Mouse (Mus musculus) neural tube, embryonic 11.5 days (tissue): ENCODE data around the gene Ttc38. TPM values are rescaled to one million over a fixed set of nuclear protein-coding genes. Genes with fewer than 3 reads are reported as not detected.

ENCODE experiments used
- ATAC-seq: fragments of 200-750 bp; cut with Nextera tagmentation; 2 replicates; pipeline ENCODE4 v1.8.0; 2017; ENCODE audit warnings: moderate number of reproducible peaks, mild to moderate bottlenecking, moderate TSS enrichment, moderate library complexity; ENCODE audit not compliant: insufficient read depth, low FRiP score, low TSS enrichment
- DNase-seq: peaks from one replicate; pipeline ENCODE4 v3.0.0-alpha.2; 2015; ENCODE audit warnings: low spot score
- H3K27ac ChIP-seq: fragments of 300-500 bp; sonication (generic); 2 replicates; pipeline ENCODE4 v1.5.1; 2014; ENCODE audit warnings: low read depth, mild to moderate bottlenecking, low read length
- H3K27me3 ChIP-seq: fragments of 300-500 bp; sonication (generic); 2 replicates; pipeline ENCODE4 v1.6.1; 2014; ENCODE audit warnings: mild to moderate bottlenecking, low read length, mixed read lengths; ENCODE audit not compliant: control insufficient read depth, insufficient read depth
- H3K36me3 ChIP-seq: fragments of 300-500 bp; sonication (generic); 2 replicates; pipeline ENCODE4 v1.6.1; 2014; ENCODE audit warnings: mild to moderate bottlenecking, low read length, moderate library complexity, mixed read lengths; ENCODE audit not compliant: control insufficient read depth, insufficient read depth
- H3K4me1 ChIP-seq: fragments of 300-500 bp; sonication (generic); 2 replicates; pipeline ENCODE4 v1.6.1; 2014; ENCODE audit warnings: low read length, mixed read lengths; ENCODE audit not compliant: control insufficient read depth, insufficient read depth
- H3K4me2 ChIP-seq: fragments of 300-500 bp; sonication (generic); 2 replicates; pipeline ENCODE4 v1.6.1; 2014; ENCODE audit warnings: low read depth, mild to moderate bottlenecking, moderate library complexity
- H3K4me3 ChIP-seq: fragments of 300-500 bp; sonication (generic); 2 replicates; pipeline ENCODE4 v1.5.1; 2014; ENCODE audit warnings: low read depth, low read length
- H3K9ac ChIP-seq: fragments of 300-500 bp; sonication (generic); 2 replicates; pipeline ENCODE4 v1.6.1; 2014; ENCODE audit warnings: mild to moderate bottlenecking, low read length
- H3K9me3 ChIP-seq: fragments of 300-500 bp; sonication (generic); 2 replicates; pipeline ENCODE4 v1.6.1; 2016; ENCODE audit warnings: low read length; ENCODE audit not compliant: control insufficient read depth
- WGBS: fragments of 180-500 bp; shearing (Covaris S2); extraction: QIAGEN DNeasy Blood & Tissue Kit; methylation state at CpG from one replicate; pipeline ENCODE4 v1.1.7; 2014; 5-methylcytosine and 5-hydroxymethylcytosine counted together
- polyA plus RNA-seq: library from polyadenylated mRNA; unstranded; fragments of >200 nt; fragmentation: Nextera tagmentation; extraction: Ambion mirVana; gene quantifications from 2 replicates; pipeline ENCODE4 v1.2.1, GENCODE M21; 2014

Ttc38 gene
- polyA plus RNA-seq, 1 experiment from 2014 or later = 2.9 TPM

DNA sequence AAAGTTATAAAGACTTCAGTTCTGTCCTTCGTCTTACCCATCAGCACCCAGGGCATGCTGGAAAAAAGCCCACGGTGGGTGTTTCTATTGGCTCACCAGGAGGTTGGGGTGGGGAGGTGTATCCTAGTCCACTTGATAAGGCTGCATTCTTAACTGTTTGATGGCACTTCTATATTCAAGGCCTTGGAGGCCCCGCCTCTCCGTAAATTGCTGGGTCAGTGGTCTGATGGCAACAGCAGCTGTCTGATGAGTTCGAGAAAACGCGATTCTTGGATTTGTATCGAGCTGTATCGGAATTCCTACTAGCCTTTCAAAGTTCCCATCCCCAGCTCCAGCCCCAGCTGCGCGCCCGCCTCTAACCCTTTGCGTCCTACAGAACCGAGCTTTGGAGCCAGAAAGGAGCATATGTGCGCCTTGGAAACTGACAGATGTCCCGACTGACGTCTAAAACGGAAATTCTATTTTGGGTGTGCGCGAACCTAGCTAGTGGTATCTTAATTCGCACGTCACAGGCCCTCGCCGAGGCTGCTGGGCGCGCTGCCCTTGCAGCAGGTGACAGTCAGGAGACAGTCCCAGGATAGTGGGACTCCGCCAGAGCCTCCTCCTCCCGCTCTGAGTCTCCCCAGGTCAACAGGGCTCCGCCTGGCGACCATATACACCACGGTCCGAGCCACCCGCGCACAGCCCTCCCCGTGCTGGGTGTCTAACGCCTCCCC, 21.1 kb upstream of the Ttc38 start:
- Histone ChIP-seq H3K4me1 (0 out of 2 replicates have a peak, but pooled peaks cover 4% of the 10 kb centered on the region), H3K9ac (peak overlapping the region; percentile 81), H3K4me3 (peak overlapping the region; percentile 70), H3K4me2 (peak overlapping the region; percentile 91), H3K36me3 (no peaks in the 10 kb centered on the region), H3K9me3 (no peaks in the 10 kb centered on the region), H3K27me3 (no peaks in the 10 kb centered on the region), H3K27ac (peak overlapping the region; percentile 71)
- DNase-seq (no peak), ATAC-seq (peak; percentile 84)
- 4% methylated on average over 36 of the region's 36 CpGs for WGBS

DNA sequence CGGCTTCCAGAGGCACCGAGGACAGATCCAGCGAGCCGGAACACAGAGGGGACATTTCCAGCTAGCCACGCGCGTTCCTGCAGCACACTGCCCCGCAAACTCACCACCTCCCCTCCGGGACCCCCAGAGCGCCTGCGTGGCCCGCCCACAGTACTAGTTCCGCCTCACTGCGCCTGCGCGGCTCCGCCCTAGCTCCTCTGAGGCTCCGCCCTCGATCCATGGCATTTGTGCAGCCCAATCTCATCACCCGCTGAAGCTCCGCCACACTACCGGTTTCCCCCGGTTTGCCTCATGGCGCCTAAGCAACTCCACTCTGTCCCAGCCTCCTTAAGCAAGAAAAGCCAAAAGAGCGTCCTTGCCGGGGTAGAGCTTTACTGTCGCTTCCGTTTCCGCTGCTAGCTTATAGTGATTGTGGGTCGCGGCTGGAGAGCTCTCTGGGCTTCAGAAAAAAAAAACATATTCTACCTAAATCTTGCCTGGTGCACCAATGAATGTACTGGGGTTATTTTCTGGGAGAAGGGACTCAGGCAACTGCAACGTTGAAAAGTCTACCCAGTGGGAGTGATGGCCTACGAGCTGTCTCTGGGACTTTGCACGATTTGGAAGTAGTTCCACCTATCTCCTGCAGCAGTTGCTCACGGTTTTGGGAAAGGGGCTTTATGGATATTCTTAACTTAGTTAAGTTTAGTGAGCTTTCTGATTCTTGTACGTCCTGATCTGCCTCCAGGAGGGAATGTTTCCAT, 20.4 kb upstream of the Ttc38 start, which contains the start of gene Cdpf1:
Cdpf1 (minus strand) TSS at position 163 of the 743 bp plus-strand sequence.
- H3K4me1 ChIP-seq = 0 out of 2 replicates have a peak, but pooled peaks cover 4% of the 10 kb centered on the region
- H3K27ac ChIP-seq = peak within 1 kb of the TSS; percentile 71
- no peaks in the 10 kb centered on the region for H3K36me3 ChIP-seq
- DNase-seq (peak; percentile 98), ATAC-seq (peak; percentile 93)
- WGBS = 4% methylated on average over 36 of the region's 36 CpGs
- H3K4me2 ChIP-seq = peak within 1 kb of the TSS; percentile 91
- peak within 1 kb of the TSS; percentile 81 for H3K9ac ChIP-seq
- peak within 1 kb of the TSS; percentile 70 for H3K4me3 ChIP-seq
- no peaks in the 10 kb centered on the region for H3K27me3 ChIP-seq
- no peaks in the 10 kb centered on the region for H3K9me3 ChIP-seq

DNA sequence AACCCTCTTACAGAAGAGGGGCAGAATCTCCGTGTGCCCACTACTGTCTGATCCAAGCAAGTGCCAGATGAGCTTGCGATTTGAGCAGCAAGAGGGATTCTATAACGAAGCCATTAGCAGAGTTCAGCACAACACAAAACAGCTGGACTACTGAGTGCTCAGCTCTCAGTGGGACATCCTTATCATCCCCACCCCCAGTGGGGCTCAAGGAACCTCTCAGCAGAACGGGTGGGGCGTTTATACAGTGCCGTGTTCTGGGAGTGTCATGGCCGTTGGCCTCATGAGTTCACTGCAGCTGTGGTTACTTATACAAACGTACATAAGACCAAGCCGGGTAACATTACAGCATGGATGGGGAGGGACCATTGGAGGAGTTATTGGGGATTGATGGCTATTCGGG, 18.7 kb upstream of the Ttc38 start:
- 0 out of 2 replicates have a peak, but pooled peaks cover 4% of the 10 kb centered on the region for H3K4me1 ChIP-seq
- H3K27me3 ChIP-seq = no peaks in the 10 kb centered on the region
- H3K4me2 ChIP-seq = no peak overlapping the region
- no peaks in the 10 kb centered on the region for H3K9me3 ChIP-seq
- H3K4me3 ChIP-seq = no peak overlapping the region
- 70% methylated on average over 10 of the region's 10 CpGs for WGBS
- H3K27ac ChIP-seq = no peak overlapping the region
- H3K9ac ChIP-seq = no peak overlapping the region
- ATAC-seq = no peak
- no peak for DNase-seq
- H3K36me3 ChIP-seq = no peaks in the 10 kb centered on the region

DNA sequence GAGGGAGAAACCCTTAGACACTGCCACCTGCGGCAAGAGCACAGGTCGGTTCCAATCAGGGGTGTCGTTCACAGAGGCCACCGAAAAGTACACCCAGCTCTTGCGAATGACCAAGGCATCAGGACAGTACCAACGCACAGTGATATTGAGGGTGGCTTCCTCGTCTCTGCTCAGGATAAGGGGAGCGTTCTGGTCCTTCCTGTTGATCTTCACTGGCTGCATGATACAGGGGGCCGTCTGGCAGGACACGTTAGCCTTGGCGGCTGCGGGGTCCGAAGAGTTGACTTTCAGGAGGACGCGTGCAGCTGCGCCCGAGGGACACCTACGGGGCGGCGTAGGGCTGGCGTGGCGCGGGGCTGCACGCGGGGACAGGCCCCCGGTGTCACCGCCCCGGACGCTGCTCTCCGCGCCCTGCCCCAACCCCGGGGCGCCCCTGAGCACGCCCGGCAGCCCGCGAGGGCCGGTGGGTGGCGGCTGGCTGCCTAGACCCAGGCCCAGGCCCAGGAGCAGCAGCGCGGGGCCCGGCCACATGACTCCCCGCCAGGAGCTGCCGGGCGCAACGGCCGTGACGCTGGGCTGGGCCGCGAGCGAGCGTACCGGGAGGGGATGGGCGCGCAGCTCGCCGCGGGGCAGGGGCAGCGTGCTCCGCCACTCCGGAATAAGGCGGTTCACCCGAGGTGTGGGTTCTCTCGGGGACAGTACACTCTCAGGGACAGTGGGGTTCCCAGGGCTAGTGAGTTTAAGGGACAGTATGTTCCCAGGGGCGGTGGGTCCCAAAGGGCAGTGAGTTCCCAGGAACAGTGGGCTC, 10.7 kb upstream of the Ttc38 start, which contains the start of gene Pkdrej:
Pkdrej (minus strand) TSS at position 532 of the 808 bp plus-strand sequence.
- Histone ChIP-seq H3K9ac (peak within 1 kb of the TSS; percentile 78), H3K4me3 (peak within 1 kb of the TSS; percentile 43), H3K27ac (no peak within 1 kb of the TSS), H3K36me3 (no peaks in the 10 kb centered on the region), H3K4me1 (0 out of 2 replicates have a peak, but pooled peaks cover 3% of the 10 kb centered on the region), H3K9me3 (no peaks in the 10 kb centered on the region), H3K4me2 (peak within 1 kb of the TSS; percentile 92), H3K27me3 (peaks cover 10% of the 10 kb centered on the region; the same call in 1 of the 2 replicates)
- DNase-seq = peak; percentile 58
- peak; percentile 61 for ATAC-seq
- 2% methylated on average over 61 of the region's 65 CpGs for WGBS

DNA sequence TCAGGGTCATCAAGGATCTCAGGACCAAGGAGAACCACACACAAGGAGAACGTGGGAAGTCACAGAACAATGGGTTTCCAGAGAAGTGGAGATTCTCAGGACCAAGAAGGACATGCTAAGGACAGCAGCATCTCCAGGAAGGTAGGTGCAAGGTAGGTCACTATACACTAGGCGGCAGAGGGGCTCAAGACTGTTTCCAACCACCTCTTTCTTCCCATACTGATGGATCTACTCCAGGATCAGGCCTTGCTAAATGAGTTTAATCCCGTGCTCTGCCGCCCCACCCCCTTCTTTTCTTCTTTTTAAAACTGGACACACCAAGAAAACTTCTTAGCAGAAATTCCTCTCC, 10.1 kb upstream of the Ttc38 start:
- WGBS = 12% methylated on average over 4 of the region's 4 CpGs
- no peaks in the 10 kb centered on the region for H3K36me3 ChIP-seq
- peak overlapping the region; percentile 43 for H3K4me3 ChIP-seq
- 0 out of 2 replicates have a peak, but pooled peaks cover 3% of the 10 kb centered on the region for H3K4me1 ChIP-seq
- no peak overlapping the region for H3K27ac ChIP-seq
- peak overlapping the region; percentile 78 for H3K9ac ChIP-seq
- ATAC-seq (no peak), DNase-seq (no peak)
- no peaks in the 10 kb centered on the region for H3K9me3 ChIP-seq
- H3K27me3 ChIP-seq = peaks cover 10% of the 10 kb centered on the region; the same call in 1 of the 2 replicates
- H3K4me2 ChIP-seq = peak overlapping the region; percentile 92

DNA sequence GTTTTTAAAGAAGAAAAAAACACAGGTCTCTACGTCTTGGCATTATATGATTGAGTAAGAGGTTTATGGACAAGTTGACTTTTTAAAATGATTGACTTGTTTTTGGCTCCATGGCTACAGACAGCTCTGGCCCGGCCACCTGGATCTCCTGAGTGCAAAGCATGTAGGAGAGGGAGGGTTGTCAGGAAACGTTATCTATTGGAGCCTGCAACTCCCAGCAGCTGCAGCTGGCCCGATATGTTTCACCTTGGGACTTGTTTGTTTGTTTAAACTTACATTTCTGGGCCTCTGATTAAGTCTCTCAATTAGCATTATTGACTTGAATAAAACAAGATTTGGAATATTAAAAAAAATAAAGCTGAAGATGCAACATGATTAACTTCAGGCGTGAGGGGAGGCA, 5.4 kb upstream of the Ttc38 start:
- Histone ChIP-seq H3K4me3 (no peak overlapping the region), H3K36me3 (no peaks in the 10 kb centered on the region), H3K27ac (no peak overlapping the region), H3K4me2 (no peak overlapping the region), H3K9me3 (no peaks in the 10 kb centered on the region), H3K9ac (no peak overlapping the region), H3K4me1 (peaks cover 3% of the 10 kb centered on the region; the same call in 1 of the 2 replicates), H3K27me3 (peaks cover 3% of the 10 kb centered on the region; the same call in 1 of the 2 replicates)
- WGBS = 76% methylated on average over 5 of the region's 5 CpGs
- DNase-seq = no peak
- no peak for ATAC-seq

DNA sequence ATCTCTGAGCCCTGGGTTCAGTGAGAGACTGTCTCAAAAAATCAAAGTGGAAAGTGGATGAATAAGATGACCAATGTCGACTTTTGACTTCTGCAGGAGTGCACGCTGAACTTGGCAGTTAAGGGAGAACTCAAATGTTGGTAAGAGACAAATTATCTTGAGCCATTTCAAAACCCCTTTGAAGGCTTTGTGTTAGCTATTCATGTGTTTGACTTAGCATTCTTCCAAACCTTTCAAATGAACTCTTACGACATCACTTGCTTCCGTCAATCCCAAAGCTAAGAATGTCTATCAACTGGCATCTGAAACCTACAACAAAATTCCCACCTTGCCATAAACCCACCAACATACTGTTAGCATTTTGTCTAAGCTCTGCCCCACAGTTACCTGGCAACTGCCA, 4.0 kb upstream of the Ttc38 start:
- no peak overlapping the region for H3K27ac ChIP-seq
- DNase-seq (no peak), ATAC-seq (no peak)
- no peak overlapping the region for H3K9ac ChIP-seq
- WGBS = 88% methylated on average over 4 of the region's 4 CpGs
- no peaks in the 10 kb centered on the region; the same call in 1 of the 2 replicates for H3K4me1 ChIP-seq
- H3K36me3 ChIP-seq = no peaks in the 10 kb centered on the region
- H3K9me3 ChIP-seq = no peaks in the 10 kb centered on the region
- no peaks in the 10 kb centered on the region for H3K27me3 ChIP-seq
- H3K4me3 ChIP-seq = no peak overlapping the region
- no peak overlapping the region for H3K4me2 ChIP-seq

DNA sequence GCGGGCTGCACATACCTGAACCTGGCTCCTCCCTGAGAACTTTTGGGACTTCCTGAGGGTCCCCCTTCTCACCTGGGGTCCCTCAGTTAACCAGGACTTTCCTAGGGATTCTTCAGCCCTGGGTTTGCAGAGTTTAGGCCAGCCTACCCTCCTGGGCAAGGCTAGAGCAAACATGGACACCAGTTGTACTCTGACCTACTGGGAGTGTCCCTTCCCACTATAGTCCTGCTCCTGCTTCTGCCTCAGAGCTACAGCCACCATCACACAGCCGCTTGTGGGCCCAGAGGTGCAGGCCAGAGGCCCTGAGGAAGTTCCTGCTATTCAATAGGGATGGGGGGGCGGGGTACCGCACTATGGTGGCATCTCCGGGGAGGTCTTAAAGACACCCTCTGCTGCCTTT, 2.6 kb upstream of the Ttc38 start:
- Histone ChIP-seq H3K27ac (no peak overlapping the region), H3K4me1 (no peaks in the 10 kb centered on the region; the same call in 1 of the 2 replicates), H3K4me3 (no peak overlapping the region), H3K9me3 (no peaks in the 10 kb centered on the region), H3K27me3 (no peaks in the 10 kb centered on the region), H3K36me3 (no peaks in the 10 kb centered on the region), H3K9ac (no peak overlapping the region), H3K4me2 (no peak overlapping the region)
- DNase-seq (no peak), ATAC-seq (no peak)
- WGBS = 83% methylated on average over 5 of the region's 5 CpGs
